Mouse (Mus musculus) cerebellum, adult 2 months (tissue): ENCODE measurements around the gene Pex26.

ENCODE experiments used
- CTCF ChIP-seq: fragments of 200-500 bp; IDR thresholded peaks from 2 replicates; pipeline ENCODE4 v1.5.1; 2011; ENCODE audit warnings: low read depth, mild to moderate bottlenecking, control low read depth, low read length, moderate library complexity, borderline replicate concordance; ENCODE audit not compliant: insufficient read depth
- POLR2A ChIP-seq: fragments of 200-500 bp; IDR thresholded peaks from 2 replicates; pipeline ENCODE4 v1.6.1; 2011; ENCODE audit warnings: low read length, control low read depth, borderline replicate concordance; ENCODE audit not compliant: insufficient read depth

- TF ChIP-seq POLR2A (no peak), CTCF (no peak)
Observed at GRCm38 (mm10) chr6:121154451-121155300, 28.8 kb upstream of the Pex26 start.
